23 mouse cellular contexts compared by ENCODE assay signal in genomic region chr17:17900768-17901167, GRCm38 (mm10). TPM values are rescaled to one million over a fixed set of nuclear protein-coding genes. Genes with fewer than 3 reads are reported as not detected.
DNase-seq lines count a peak whose midpoint lies in the region; TF ChIP-seq lines count a peak whose summit lies in the region.
"Had no signal": no experiment of that assay in that cellular context is flagged by ENCODE, and none has a peak within 500 bp of the region (broad histone marks: within the 10 kb centered on the region; RNA-seq: fewer than 3 reads in every experiment).

No protein-coding gene starts in this region.

- no peaks in the 10 kb centered on the region for H3K79me2 ChIP-seq in CH12.LX (replicated peaks; ENCODE audit: control insufficient read depth, extremely low read depth, insufficient read depth, poor library complexity, severe bottlenecking)

- in situ Hi-C loops in CH12.LX (cut with MboI; ENCODE audit: low pct_ligation_motif_present, low pct_unique_long_range_greater_than_20kb, low sequenced_read_pairs): no loop called here

- no peaks in the 10 kb centered on the region for H3K4me1 ChIP-seq in lung, adult 2 months (ENCODE audit: control insufficient read depth, insufficient read depth, low read length)
- H3K4me1 ChIP-seq in CH12.LX (ENCODE audit: control insufficient read depth in 1 of 2, insufficient read depth in 2 of 2): peaks cover 2 to 20% of the 10 kb centered on the region in 2 experiments; a peak in 3 of 4 replicates
- H3K4me1 ChIP-seq: embryonic facial prominence, embryonic 13.5 days; forebrain, embryonic 10.5 days; heart, embryonic 15.5 days; midbrain, embryonic 10.5 days; stomach, embryonic 15.5 days had no signal

- no peak for TF ChIP-seq RAD21 in CH12.LX (IDR thresholded peaks at IDR 0.05; ENCODE audit: low read depth, low read length)

- no peak overlapping the region for H3K27ac ChIP-seq in CH12.LX (ENCODE audit: insufficient read depth, low read depth)
- H3K27ac ChIP-seq: embryonic facial prominence, embryonic 13.5 days; forebrain, embryonic 10.5 days; heart, embryonic 15.5 days; midbrain, embryonic 10.5 days; stomach, embryonic 15.5 days had no signal

- no peaks in the 10 kb centered on the region for H3K36me3 ChIP-seq in CH12.LX (replicated peaks in 1 of 2; ENCODE audit: control insufficient read depth in 1 of 2, insufficient read depth in 1 of 2, low read length in 1 of 2)
- H3K36me3 ChIP-seq: embryonic facial prominence, embryonic 13.5 days; forebrain, embryonic 10.5 days; heart, embryonic 15.5 days; midbrain, embryonic 10.5 days; stomach, embryonic 15.5 days had no signal

- TF ChIP-seq POLR2A in lung, adult 2 months (IDR thresholded peaks at IDR 0.05; ENCODE audit: borderline replicate concordance, extremely low read depth, low read depth, low read length): no peak
- TF ChIP-seq POLR2A in CH12.LX (IDR thresholded peaks at IDR 0.05; ENCODE audit: low read depth, low read length): no peak

- TF ChIP-seq EP300 in CH12.LX (IDR thresholded peaks at IDR 0.05; ENCODE audit: low read length): peak; percentile 60

- TF ChIP-seq CTCF in lung, adult 2 months (IDR thresholded peaks at IDR 0.05; ENCODE audit: insufficient read depth, low read length): no peak
- no peak for TF ChIP-seq CTCF in CH12.LX (conservative IDR thresholded peaks at IDR 0.05 in 1 of 2, IDR thresholded peaks at IDR 0.05 in 1 of 2; ENCODE audit: low read depth in 2 of 2, low read length in 2 of 2)

- dilution Hi-C loops in CH12.LX (cut with MboI; ENCODE audit: extremely low pct_ligation_motif_present, extremely low pct_unique_long_range_greater_than_20kb, low sequenced_read_pairs): no loop called here

- WGBS in lung, adult 2 months: 79% methylated on average over 1 of the region's 1 CpGs

- no peak overlapping the region for H3K4me3 ChIP-seq in lung, adult 2 months (replicated peaks; ENCODE audit: extremely low read depth, low read depth, low read length)
- H3K4me3 ChIP-seq in CH12.LX (replicated peaks in 1 of 3; ENCODE audit: low read depth in 2 of 3, low read length in 2 of 3, poor library complexity in 1 of 3): no peak overlapping the region
- H3K4me3 ChIP-seq: embryonic facial prominence, embryonic 13.5 days; forebrain, embryonic 10.5 days; heart, embryonic 15.5 days; midbrain, embryonic 10.5 days; stomach, embryonic 15.5 days had no signal

- DNase-seq in lung, adult 18-20 months: peak; percentile 15 to 16
- DNase-seq in lung, adult 2 months: no peak
- DNase-seq in CH12.LX (ENCODE audit: extremely low read depth): peak; percentile 65
- DNase-seq in induced T-regulatory cell, adult 2 months (ENCODE audit: low read depth): peak; percentile 22
- peak; percentile 14 for DNase-seq in naive thymus-derived CD4-positive, alpha-beta T cell, adult 2 months (ENCODE audit: low read depth)
- DNase-seq in right cerebral cortex, adult 2 months (ENCODE audit: low spot score in 2 of 2): no peak
- DNase-seq in cerebellum, postnatal 14 days: no peak
- DNase-seq: cerebellum, postnatal 36 days; gastrocnemius, postnatal 25 days; kidney, postnatal 14 days; lung, embryonic 14.5 days had no signal

- no peak overlapping the region for H3K9ac ChIP-seq in CH12.LX (ENCODE audit: insufficient read depth, low read depth)
- H3K9ac ChIP-seq: embryonic facial prominence, embryonic 13.5 days; heart, embryonic 15.5 days; lung, embryonic 14.5 days; stomach, embryonic 15.5 days had no signal

- no peaks in the 10 kb centered on the region for H3K9me3 ChIP-seq in CH12.LX (replicated peaks; ENCODE audit: low read length)
- H3K9me3 ChIP-seq: embryonic facial prominence, embryonic 13.5 days; forebrain, embryonic 10.5 days; heart, embryonic 15.5 days; midbrain, embryonic 10.5 days; stomach, embryonic 15.5 days had no signal

- 0 out of 2 replicates have a peak overlapping the region, but pooled peaks have one; percentile 4 for H3K4me2 ChIP-seq in CH12.LX (ENCODE audit: insufficient read depth, low read depth, poor library complexity, severe bottlenecking)
- H3K4me2 ChIP-seq: embryonic facial prominence, embryonic 13.5 days; heart, embryonic 15.5 days; lung, embryonic 14.5 days; stomach, embryonic 15.5 days had no signal

- H3K27me3 ChIP-seq in CH12.LX (replicated peaks): no peaks in the 10 kb centered on the region
- H3K27me3 ChIP-seq: embryonic facial prominence, embryonic 13.5 days; heart, embryonic 15.5 days; stomach, embryonic 15.5 days had no signal

TF ChIP-seq in CH12.LX, 34 proteins besides CTCF, POLR2A, EP300 and RAD21:
- TF ChIP-seq IRF4 (IDR thresholded peaks at IDR 0.05; ENCODE audit: low read depth, low read length): peak; percentile 33; the same call in 1 of the 2 replicates
- TF ChIP-seq BHLHE40 (IDR thresholded peaks at IDR 0.05; ENCODE audit: low read depth, low read length): no peak
- 0 out of 2 replicates have a peak, but pooled peaks have one; percentile 11 for TF ChIP-seq MAFK (IDR thresholded peaks at IDR 0.05; ENCODE audit: insufficient replicate concordance, low read length)
- TF ChIP-seq CHD1 (IDR thresholded peaks at IDR 0.05; ENCODE audit: low read depth, low read length): no peak

RNA-seq across cellular contexts. Expression of gene Fpr3, which starts 13.1 kb away (rescaled TPM):
- polyA plus RNA-seq in lung, adult 2 months (2012; rRNA removed): not detected in 2 replicates
- not detected in 2 replicates for total RNA-seq in CH12.LX (2012; rRNA removed)
- not detected in 2 replicates for total RNA-seq in CH12.LX (2014; rRNA removed)
- not detected in 2 replicates for polyA plus RNA-seq in CH12.LX (2012; ENCODE audit: insufficient read length, low read depth)
- total RNA-seq: adrenal gland, postnatal 4 days; gastrocnemius, postnatal 25 days; layer of hippocampus, postnatal 10 days; left cerebral cortex, postnatal 36 days had no signal
- polyA plus RNA-seq: embryonic facial prominence, embryonic 13.5 days; forebrain, embryonic 10.5 days; frontal cortex, adult 2 months; heart, embryonic 15.5 days; hindbrain, embryonic 11.5 days; intestine, embryonic 16.5 days; lung, embryonic 14.5 days; midbrain, embryonic 10.5 days; neural tube, embryonic 11.5 days; stomach, embryonic 15.5 days had no signal

RNA-seq across cellular contexts. Expression of gene Fpr2, which starts 13.1 kb away (rescaled TPM):
- 5.4 and 10.9 TPM in 2 replicates for polyA plus RNA-seq in lung, adult 2 months (2012; rRNA removed)
- total RNA-seq in CH12.LX (2012; rRNA removed) (not detected in 2 replicates), CH12.LX (2014; rRNA removed) (not detected in 2 replicates)
- not detected in 2 replicates for polyA plus RNA-seq in CH12.LX (2012; ENCODE audit: insufficient read length, low read depth)
- total RNA-seq: gastrocnemius, postnatal 25 days; left cerebral cortex, postnatal 36 days had no signal
- polyA plus RNA-seq: embryonic facial prominence, embryonic 13.5 days; forebrain, embryonic 10.5 days; hindbrain, embryonic 11.5 days; midbrain, embryonic 10.5 days; neural tube, embryonic 11.5 days had no signal

RNA-seq across cellular contexts. Expression of gene Fpr1, which starts 17.0 kb away (rescaled TPM):
- polyA plus RNA-seq in lung, adult 2 months (2012; rRNA removed): 15.1 and 19.0 TPM in 2 replicates
- total RNA-seq in CH12.LX (2012; rRNA removed) (not detected in 2 replicates), CH12.LX (2014; rRNA removed) (not detected in 2 replicates)
- not detected in 2 replicates for polyA plus RNA-seq in CH12.LX (2012; ENCODE audit: insufficient read length, low read depth)
- total RNA-seq: gastrocnemius, postnatal 25 days; layer of hippocampus, postnatal 10 days; left cerebral cortex, postnatal 36 days had no signal
- polyA plus RNA-seq: embryonic facial prominence, embryonic 13.5 days; forebrain, embryonic 10.5 days; frontal cortex, adult 2 months; midbrain, embryonic 10.5 days; neural tube, embryonic 11.5 days had no signal

RNA-seq across cellular contexts. Expression of gene Has1, which starts 45.8 kb away (rescaled TPM):
- 1.9 and 3.8 TPM in 2 replicates for polyA plus RNA-seq in lung, adult 2 months (2012; rRNA removed)
- not detected in 2 replicates for total RNA-seq in CH12.LX (2012; rRNA removed)
- not detected in 2 replicates for total RNA-seq in CH12.LX (2014; rRNA removed)
- not detected in 2 replicates for polyA plus RNA-seq in CH12.LX (2012; ENCODE audit: insufficient read length, low read depth)

Comparison
In these comparisons a context has a peak if more than half of its experiments do, and no peak if none do; other contexts are left out.
1. DNase-seq: peak in lung, adult 18-20 months (2 of 2), CH12.LX (single experiment), induced T-regulatory cell, adult 2 months (single experiment) and naive thymus-derived CD4-positive, alpha-beta T cell, adult 2 months (single experiment); none in lung, adult 2 months (single experiment), right cerebral cortex, adult 2 months (0 of 2) and cerebellum, postnatal 14 days (0 of 2).
2. RNA of gene Fpr1, which starts 17.0 kb away (polyA plus RNA-seq): 15.1 to 19.0 TPM in lung, adult 2 months; not detected in CH12.LX; every median in the first group is over 10 times any median in the second.